Mouse (Mus musculus): ENCODE measurements around the gene Cd80. TPM values are rescaled to one million over a fixed set of nuclear protein-coding genes. Genes with fewer than 3 reads are reported as not detected.

Cd80 gene
- total and polyA plus RNA-seq, 2 experiments from 2014 or later: 0.33 TPM

DNA sequence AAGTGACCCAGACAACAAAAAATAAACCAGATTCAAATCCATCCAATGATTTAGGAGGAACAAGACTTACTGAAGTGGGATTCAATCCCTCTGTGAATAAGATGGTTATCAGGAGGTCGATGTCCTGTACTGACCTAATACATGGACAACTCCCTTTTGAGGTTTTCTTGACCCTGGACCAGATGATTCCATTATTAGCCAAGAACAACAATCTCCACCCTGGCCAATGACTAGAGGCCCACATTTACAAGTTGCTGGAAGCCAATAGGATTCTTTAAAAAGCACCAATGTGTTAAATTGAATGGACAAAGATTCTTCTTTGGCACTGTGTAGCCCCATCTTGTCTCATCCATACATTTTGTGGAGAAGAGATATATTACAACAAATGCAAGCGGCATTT, 30.0 kb upstream of the Cd80 start:
- H3K4me2 ChIP-seq (ENCODE audit: low read depth, low read length, poor library complexity, severe bottlenecking): no peak overlapping the region
- no peaks in the 10 kb centered on the region for H3K27me3 ChIP-seq (ENCODE audit: insufficient read depth, low read length)
- no peak overlapping the region for H3K9ac ChIP-seq (replicated peaks; ENCODE audit: low read length, poor library complexity, severe bottlenecking)
- ATAC-seq (ENCODE audit: low FRiP score): no peak
- H3K4me3 ChIP-seq (ENCODE audit: low read depth, low read length): no peak overlapping the region
- H3K4me1 ChIP-seq (ENCODE audit: insufficient read depth, low read length): no peaks in the 10 kb centered on the region
- no peak for TF ChIP-seq CTCF (IDR thresholded peaks at IDR 0.05)
- DNase-seq (ENCODE audit: low spot score): no peak
- no peaks in the 10 kb centered on the region for H3K36me3 ChIP-seq (ENCODE audit: insufficient read depth, low read length)
- H3K27ac ChIP-seq (ENCODE audit: low read depth, low read length): no peak overlapping the region
- WGBS: 88% methylated on average over 2 of the region's 2 CpGs
- H3K9me3 ChIP-seq (ENCODE audit: low read length): no peaks in the 10 kb centered on the region

DNA sequence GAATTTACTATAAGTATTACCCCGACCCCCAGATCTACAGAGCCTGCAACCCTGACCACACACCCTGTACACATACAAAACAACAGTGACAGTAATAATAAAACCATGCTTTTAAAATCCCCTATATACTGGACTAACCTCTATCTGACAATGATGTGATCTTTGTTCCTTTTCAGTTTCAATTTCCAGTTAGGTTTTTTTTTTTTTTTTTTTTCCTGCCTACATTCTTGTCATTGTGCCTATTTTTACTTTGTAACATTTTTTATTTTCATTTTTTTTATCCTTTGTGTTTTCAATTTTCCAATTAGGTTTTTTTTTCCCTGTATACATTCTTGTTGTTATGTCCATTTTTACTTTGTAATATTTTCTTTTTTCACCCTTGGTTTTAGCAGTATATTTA, 29.6 kb upstream of the Cd80 start:
- no peaks in the 10 kb centered on the region for H3K27me3 ChIP-seq (ENCODE audit: insufficient read depth, low read length)
- ATAC-seq (ENCODE audit: low FRiP score): no peak
- no peak overlapping the region for H3K27ac ChIP-seq (ENCODE audit: low read depth, low read length)
- H3K4me1 ChIP-seq (ENCODE audit: insufficient read depth, low read length): no peaks in the 10 kb centered on the region
- H3K9ac ChIP-seq (replicated peaks; ENCODE audit: low read length, poor library complexity, severe bottlenecking): no peak overlapping the region
- WGBS: 93% methylated on average over 1 of the region's 1 CpGs
- H3K4me2 ChIP-seq (ENCODE audit: low read depth, low read length, poor library complexity, severe bottlenecking): no peak overlapping the region
- no peak overlapping the region for H3K4me3 ChIP-seq (ENCODE audit: low read depth, low read length)
- no peaks in the 10 kb centered on the region for H3K36me3 ChIP-seq (ENCODE audit: insufficient read depth, low read length)
- no peaks in the 10 kb centered on the region for H3K9me3 ChIP-seq (ENCODE audit: low read length)
- TF ChIP-seq CTCF (IDR thresholded peaks at IDR 0.05): no peak
- DNase-seq (ENCODE audit: low spot score): no peak

DNA sequence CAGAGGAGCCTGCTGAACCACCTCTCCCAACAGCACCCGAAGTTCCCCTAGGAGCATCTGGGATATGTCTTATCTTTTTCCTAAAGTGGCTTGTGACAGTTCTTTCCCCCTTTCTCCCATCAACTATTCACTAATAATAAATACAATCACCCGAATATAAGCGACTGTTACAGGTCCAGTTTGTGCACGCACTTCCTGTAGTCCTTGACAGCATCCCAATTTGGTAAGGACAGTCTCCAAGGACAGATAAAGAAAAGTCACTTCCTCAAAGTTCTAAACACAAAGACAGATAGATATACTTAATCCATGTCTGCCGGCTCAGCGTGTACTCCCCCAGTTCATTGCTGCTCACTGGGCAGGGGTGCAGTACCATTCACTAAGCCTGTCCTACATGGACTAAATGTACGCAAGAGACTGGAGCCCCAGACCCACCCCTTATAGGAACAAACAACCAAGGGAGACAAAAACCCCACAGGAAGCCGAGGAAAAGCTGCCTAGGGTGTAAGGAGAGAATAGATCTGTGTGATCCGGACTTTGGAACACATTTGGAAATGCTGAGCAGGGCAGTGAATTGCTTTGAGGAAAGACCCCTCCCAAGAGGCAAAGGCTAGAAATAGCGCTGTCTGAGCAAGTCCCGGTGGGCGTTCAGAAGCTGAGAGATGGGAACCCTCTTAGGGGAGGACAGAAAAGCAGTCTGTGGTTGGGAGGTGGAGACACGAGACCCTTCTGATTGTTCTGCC, 23.7 kb upstream of the Cd80 start:
- TF ChIP-seq CTCF (IDR thresholded peaks at IDR 0.05): no peak
- no peak for DNase-seq (ENCODE audit: low spot score)
- ATAC-seq (ENCODE audit: low FRiP score): no peak
- H3K4me3 ChIP-seq (ENCODE audit: low read depth, low read length): no peak overlapping the region
- H3K4me1 ChIP-seq (ENCODE audit: insufficient read depth, low read length): no peaks in the 10 kb centered on the region
- H3K9ac ChIP-seq (replicated peaks; ENCODE audit: low read length, poor library complexity, severe bottlenecking): no peak overlapping the region
- WGBS: 42% methylated on average over 13 of the region's 13 CpGs
- no peak overlapping the region for H3K4me2 ChIP-seq (ENCODE audit: low read depth, low read length, poor library complexity, severe bottlenecking)
- H3K27me3 ChIP-seq (ENCODE audit: insufficient read depth, low read length): no peaks in the 10 kb centered on the region
- no peak overlapping the region for H3K27ac ChIP-seq (ENCODE audit: low read depth, low read length)
- no peaks in the 10 kb centered on the region for H3K36me3 ChIP-seq (ENCODE audit: insufficient read depth, low read length)
- H3K9me3 ChIP-seq (ENCODE audit: low read length): no peaks in the 10 kb centered on the region

DNA sequence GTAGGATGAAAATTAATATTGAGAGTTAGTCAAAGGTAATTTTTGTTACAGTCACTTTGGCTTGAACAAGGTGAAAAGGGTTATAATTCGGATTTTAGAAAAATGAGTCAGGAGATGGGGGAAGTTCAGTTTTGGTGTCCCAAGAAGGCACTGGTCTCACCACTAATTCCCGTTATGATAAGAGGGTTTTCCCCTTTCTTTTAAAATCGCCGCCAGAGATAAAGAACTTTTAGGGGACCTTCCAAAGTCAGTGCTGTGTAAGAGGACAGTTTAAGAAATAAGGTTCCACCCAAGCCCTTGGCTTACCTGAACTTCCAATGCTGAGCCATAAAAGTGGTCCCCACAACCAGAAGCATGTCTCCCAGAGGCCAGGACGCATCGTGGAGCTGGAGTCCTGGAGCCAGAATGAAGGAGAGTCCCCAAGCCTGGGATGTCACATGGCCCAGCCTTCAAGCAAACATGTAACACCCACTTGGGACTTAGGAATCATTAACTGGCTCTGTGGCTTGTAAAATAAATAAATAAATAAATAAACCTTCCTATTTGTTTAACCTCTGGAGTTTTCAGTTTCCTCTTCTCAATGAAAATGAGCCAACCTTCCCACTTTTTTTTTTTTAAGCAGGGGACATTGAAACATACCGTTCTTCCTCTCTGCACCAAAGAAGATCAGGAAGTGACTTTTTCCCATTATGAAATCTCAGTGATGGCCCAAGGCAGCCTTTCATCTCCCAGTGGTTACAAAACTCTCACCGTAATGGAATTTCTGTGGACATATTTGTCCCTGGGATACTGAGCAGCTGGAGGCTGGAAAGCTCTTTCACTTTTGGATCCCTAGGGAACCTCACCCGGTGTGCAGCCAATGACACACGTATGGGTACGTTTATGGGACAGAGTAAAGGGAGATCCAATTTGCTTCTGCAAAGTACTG, 22.6 kb upstream of the Cd80 start, which contains the start of gene Pla1a:
Gene Pla1a (minus strand): TSS at position 648 of the 928 bp plus-strand sequence.
- no peak for TF ChIP-seq CTCF (IDR thresholded peaks at IDR 0.05)
- Histone ChIP-seq H3K27ac (ENCODE audit: low read depth, low read length) (no peak within 1 kb of the TSS), H3K4me3 (ENCODE audit: low read depth, low read length) (no peak within 1 kb of the TSS), H3K36me3 (ENCODE audit: insufficient read depth, low read length) (no peaks in the 10 kb centered on the region), H3K27me3 (ENCODE audit: insufficient read depth, low read length) (no peaks in the 10 kb centered on the region), H3K9me3 (ENCODE audit: low read length) (no peaks in the 10 kb centered on the region), H3K9ac (replicated peaks; ENCODE audit: low read length, poor library complexity, severe bottlenecking) (no peak within 1 kb of the TSS), H3K4me1 (ENCODE audit: insufficient read depth, low read length) (no peaks in the 10 kb centered on the region), H3K4me2 (ENCODE audit: low read depth, low read length, poor library complexity, severe bottlenecking) (no peak within 1 kb of the TSS)
- DNase-seq (ENCODE audit: low spot score) (no peak), ATAC-seq (ENCODE audit: low FRiP score) (no peak)
- WGBS: 84% methylated on average over 11 of the region's 11 CpGs

DNA sequence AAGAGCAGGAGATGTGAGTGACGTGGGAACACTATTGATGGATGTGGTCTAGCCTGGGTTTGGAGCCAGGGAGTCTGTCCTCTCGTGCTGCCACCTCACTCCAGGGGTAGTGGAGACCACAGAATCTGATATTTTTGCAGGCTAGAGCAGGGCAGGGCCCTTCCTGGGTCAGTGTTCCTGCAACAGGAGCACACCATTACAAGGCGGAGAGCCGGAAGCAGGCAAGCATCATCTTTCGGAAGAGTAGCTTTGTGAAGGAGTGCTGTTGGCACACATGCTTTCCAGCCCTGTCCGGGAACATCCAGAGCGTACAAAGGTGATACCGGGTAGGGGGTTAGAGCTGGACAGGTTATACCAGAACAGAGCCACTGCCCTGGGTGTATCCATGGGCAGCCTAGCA, 21.8 kb upstream of the Cd80 start:
- H3K27me3 ChIP-seq (ENCODE audit: insufficient read depth, low read length): no peaks in the 10 kb centered on the region
- H3K27ac ChIP-seq (ENCODE audit: low read depth, low read length): no peak overlapping the region
- DNase-seq (ENCODE audit: low spot score): no peak
- H3K9ac ChIP-seq (replicated peaks; ENCODE audit: low read length, poor library complexity, severe bottlenecking): no peak overlapping the region
- no peak for ATAC-seq (ENCODE audit: low FRiP score)
- H3K4me2 ChIP-seq (ENCODE audit: low read depth, low read length, poor library complexity, severe bottlenecking): no peak overlapping the region
- no peak for TF ChIP-seq CTCF (IDR thresholded peaks at IDR 0.05)
- no peaks in the 10 kb centered on the region for H3K36me3 ChIP-seq (ENCODE audit: insufficient read depth, low read length)
- H3K4me3 ChIP-seq (ENCODE audit: low read depth, low read length): no peak overlapping the region
- H3K9me3 ChIP-seq (ENCODE audit: low read length): no peaks in the 10 kb centered on the region
- no peaks in the 10 kb centered on the region for H3K4me1 ChIP-seq (ENCODE audit: insufficient read depth, low read length)
- 88% methylated on average over 8 of the region's 8 CpGs for WGBS

DNA sequence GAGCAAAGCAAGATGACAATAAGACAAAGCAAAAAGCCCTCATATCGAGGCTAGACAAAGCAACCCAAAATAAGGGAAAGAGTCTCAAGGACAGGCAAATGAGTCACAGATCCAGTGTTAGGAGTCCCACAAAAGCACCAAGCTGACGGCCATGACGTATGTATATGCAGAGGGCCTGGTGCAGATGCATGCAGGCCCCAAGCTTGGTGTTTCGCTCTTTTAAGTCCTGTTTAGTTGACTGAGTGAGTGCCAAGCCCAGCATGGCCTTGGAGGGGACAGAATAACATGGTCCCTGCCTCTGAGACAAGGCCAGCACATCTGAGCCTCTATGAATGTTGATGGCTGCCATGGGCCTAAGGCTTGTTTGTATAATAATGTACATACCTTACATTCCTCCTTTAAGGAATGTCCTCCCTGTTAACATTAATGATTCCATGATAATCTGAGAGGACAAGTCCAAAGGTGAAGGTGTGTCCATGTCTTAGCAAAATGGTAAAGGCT, 21.0 kb upstream of the Cd80 start:
- ATAC-seq (ENCODE audit: low FRiP score) (no peak), DNase-seq (ENCODE audit: low spot score) (no peak)
- WGBS: 84% methylated on average over 4 of the region's 4 CpGs
- H3K4me2 ChIP-seq (ENCODE audit: low read depth, low read length, poor library complexity, severe bottlenecking): no peak overlapping the region
- H3K4me1 ChIP-seq (ENCODE audit: insufficient read depth, low read length): no peaks in the 10 kb centered on the region
- no peak for TF ChIP-seq CTCF (IDR thresholded peaks at IDR 0.05)
- no peaks in the 10 kb centered on the region for H3K27me3 ChIP-seq (ENCODE audit: insufficient read depth, low read length)
- no peak overlapping the region for H3K9ac ChIP-seq (replicated peaks; ENCODE audit: low read length, poor library complexity, severe bottlenecking)
- H3K36me3 ChIP-seq (ENCODE audit: insufficient read depth, low read length): no peaks in the 10 kb centered on the region
- no peak overlapping the region for H3K4me3 ChIP-seq (ENCODE audit: low read depth, low read length)
- no peak overlapping the region for H3K27ac ChIP-seq (ENCODE audit: low read depth, low read length)
- no peaks in the 10 kb centered on the region for H3K9me3 ChIP-seq (ENCODE audit: low read length)
